Mouse (Mus musculus) brown adipose tissue, adult 24 weeks (tissue): ENCODE data around the gene Prox1. TPM values are rescaled to one million over a fixed set of nuclear protein-coding genes. Genes with fewer than 3 reads are reported as not detected.

Source experiments
- H3K27ac ChIP-seq: fragments of 200-500 bp; replicated peaks from 2 replicates; pipeline ENCODE4 v1.5.1; 2012; ENCODE audit warnings: low read depth, mild to moderate bottlenecking, low read length
- H3K4me1 ChIP-seq: fragments of 200-500 bp; 2 replicates; pipeline ENCODE4 v1.6.1; 2012; ENCODE audit warnings: low read length, mixed read lengths; ENCODE audit not compliant: control insufficient read depth, insufficient read depth, insufficient read length
- H3K4me3 ChIP-seq: fragments of 200-500 bp; 2 replicates; pipeline ENCODE4 v1.5.1; 2012; ENCODE audit warnings: low read depth, mild to moderate bottlenecking, low read length, moderate library complexity; ENCODE audit not compliant: insufficient read depth
- polyA plus RNA-seq: library from polyadenylated mRNA; stranded (reverse); fragments of >200 nt; gene quantifications from 2 replicates; pipeline ENCODE4 v1.2.4, GENCODE M21; 2012; ENCODE audit not compliant: missing spikeins, insufficient read depth, insufficient read length

Gene Prox1
- polyA plus RNA-seq = 0.24 TPM in 1 of 2 replicates, not detected in the other

- Histone ChIP-seq H3K27ac (no peak within 1 kb of the TSS), H3K4me1 (peaks cover 3% of the 10 kb centered on the region), H3K4me3 (peak within 1 kb of the TSS; percentile 57)
Measured at GRCm38 (mm10) chr1:190169911-190170818, at the start of gene Prox1. Gene Prox1, minus strand, starts transcription at chr1:190170714.

DNA sequence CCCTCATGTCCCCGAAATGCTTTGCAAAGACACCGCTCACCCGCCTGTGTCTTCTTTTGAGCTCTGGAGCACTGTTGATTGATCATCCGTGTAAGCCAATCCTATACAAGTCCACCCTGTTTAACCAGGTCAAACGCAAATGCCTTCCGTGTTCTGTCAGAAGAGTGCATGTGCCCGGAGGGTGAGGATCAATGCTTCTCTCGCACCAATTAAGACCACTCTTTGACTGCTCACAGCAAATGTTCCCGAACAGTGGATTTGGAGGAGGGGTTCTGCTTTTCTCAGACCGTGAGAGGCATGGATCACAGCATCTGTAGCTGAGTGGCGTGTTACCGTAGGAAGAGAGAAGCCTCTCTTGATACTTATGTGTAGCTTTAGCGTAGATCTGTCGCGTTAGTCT, 46.1 kb upstream of the Prox1 start:
- Histone ChIP-seq H3K4me3 (no peak overlapping the region), H3K27ac (no peak overlapping the region), H3K4me1 (no peaks in the 10 kb centered on the region)

GRCm38 (mm10) chr1:190214626-190215025, 44.1 kb upstream of the Prox1 start:
- no peak overlapping the region for H3K27ac ChIP-seq
- no peaks in the 10 kb centered on the region for H3K4me1 ChIP-seq
- H3K4me3 ChIP-seq = no peak overlapping the region

- no peaks in the 10 kb centered on the region for H3K4me1 ChIP-seq
Measured at GRCm38 (mm10) chr1:190213175-190213574, 42.7 kb upstream of the Prox1 start.

GRCm38 (mm10) chr1:190207246-190207645, 36.7 kb upstream of the Prox1 start:
- Histone ChIP-seq H3K4me1 (no peaks in the 10 kb centered on the region), H3K27ac (no peak overlapping the region), H3K4me3 (no peak overlapping the region)

More at GRCm38 (mm10) chr1:190213175-190213574, 42.7 kb upstream of the Prox1 start:
- Histone ChIP-seq H3K27ac (no peak overlapping the region), H3K4me3 (no peak overlapping the region)

- Histone ChIP-seq H3K27ac (no peak overlapping the region), H3K4me1 (no peaks in the 10 kb centered on the region), H3K4me3 (no peak overlapping the region)
Measured at GRCm38 (mm10) chr1:190205691-190206090, 35.2 kb upstream of the Prox1 start.

GRCm38 (mm10) chr1:190204378-190205070, 34.0 kb upstream of the Prox1 start:
- Histone ChIP-seq H3K4me1 (no peaks in the 10 kb centered on the region), H3K27ac (no peak overlapping the region)

DNA sequence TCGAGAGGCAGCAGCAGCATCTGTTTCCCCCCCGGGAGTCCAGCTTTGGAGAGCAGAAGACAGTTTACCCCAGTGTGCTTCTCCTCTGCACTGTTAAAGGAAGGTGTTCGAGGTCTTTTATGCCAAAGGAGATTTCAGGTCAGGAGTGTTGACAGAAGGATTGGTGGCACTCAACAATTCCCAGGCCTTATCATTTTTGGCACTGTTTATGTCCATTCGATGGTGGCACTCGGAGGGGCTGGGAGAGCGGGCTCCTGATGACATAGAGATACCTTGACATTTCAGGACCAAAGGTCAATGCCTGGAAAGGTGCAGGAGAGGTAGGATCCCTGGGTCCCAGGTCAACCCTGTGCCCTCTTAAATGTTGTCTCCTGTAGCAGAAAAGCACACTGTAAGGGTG, 31.2 kb upstream of the Prox1 start:
- no peaks in the 10 kb centered on the region for H3K4me1 ChIP-seq
- no peak overlapping the region for H3K4me3 ChIP-seq
- H3K27ac ChIP-seq = no peak overlapping the region

More at GRCm38 (mm10) chr1:190204378-190205070, 34.0 kb upstream of the Prox1 start:
- H3K4me3 ChIP-seq = no peak overlapping the region

DNA sequence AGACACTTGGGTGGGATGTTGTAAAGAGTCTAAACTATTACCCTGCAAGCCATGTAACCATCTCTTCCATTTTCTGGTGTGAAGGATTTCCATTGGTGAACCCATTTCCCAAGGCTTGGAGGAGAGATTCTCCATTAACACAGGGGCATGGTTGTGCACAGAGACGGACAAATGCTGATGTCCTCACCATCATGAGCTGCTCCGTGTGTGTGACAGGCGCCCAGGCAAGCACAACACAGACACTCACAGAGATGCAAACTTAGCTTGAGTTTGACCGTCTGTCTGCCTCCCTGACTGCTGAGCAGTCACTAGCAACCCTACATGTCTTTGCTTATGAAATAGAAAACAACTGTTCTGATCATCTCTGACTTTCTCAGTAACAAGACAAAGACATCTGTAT, 30.5 kb upstream of the Prox1 start:
- Histone ChIP-seq H3K4me3 (no peak overlapping the region), H3K4me1 (no peaks in the 10 kb centered on the region), H3K27ac (no peak overlapping the region)

GRCm38 (mm10) chr1:190198247-190198646, 27.7 kb upstream of the Prox1 start:
- H3K4me1 ChIP-seq = no peaks in the 10 kb centered on the region
- H3K4me3 ChIP-seq = no peak overlapping the region
- H3K27ac ChIP-seq = no peak overlapping the region

GRCm38 (mm10) chr1:190192011-190192410, 21.5 kb upstream of the Prox1 start:
- Histone ChIP-seq H3K27ac (no peak overlapping the region), H3K4me1 (no peaks in the 10 kb centered on the region), H3K4me3 (no peak overlapping the region)

GRCm38 (mm10) chr1:190190231-190190965, 19.9 kb upstream of the Prox1 start:
- H3K4me3 ChIP-seq = no peak overlapping the region
- H3K4me1 ChIP-seq = no peaks in the 10 kb centered on the region
- H3K27ac ChIP-seq = no peak overlapping the region

- Histone ChIP-seq H3K4me1 (no peaks in the 10 kb centered on the region), H3K27ac (no peak overlapping the region), H3K4me3 (no peak overlapping the region)
Measured at GRCm38 (mm10) chr1:190189125-190189524, 18.6 kb upstream of the Prox1 start.

DNA sequence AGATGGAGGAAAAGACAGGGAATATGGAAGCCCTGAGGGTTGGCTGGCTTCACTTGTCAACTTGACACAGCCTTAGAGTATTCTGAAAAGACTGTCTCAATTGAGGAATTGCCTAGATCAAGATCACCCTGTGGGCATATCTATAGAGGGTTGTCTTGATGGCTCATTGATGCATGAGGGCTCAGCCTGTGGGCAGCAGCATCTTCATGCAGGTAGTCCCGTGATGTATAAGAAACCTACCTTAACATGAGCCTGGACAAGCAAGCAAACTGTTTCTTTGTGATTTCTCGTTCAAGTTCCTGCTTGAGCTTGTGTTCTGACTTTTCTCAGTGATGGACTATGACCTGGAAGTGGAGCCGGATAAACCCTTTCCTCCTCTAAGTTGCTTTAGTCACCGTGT, 15.8 kb upstream of the Prox1 start:
- Histone ChIP-seq H3K4me1 (no peaks in the 10 kb centered on the region), H3K27ac (no peak overlapping the region), H3K4me3 (no peak overlapping the region)

DNA sequence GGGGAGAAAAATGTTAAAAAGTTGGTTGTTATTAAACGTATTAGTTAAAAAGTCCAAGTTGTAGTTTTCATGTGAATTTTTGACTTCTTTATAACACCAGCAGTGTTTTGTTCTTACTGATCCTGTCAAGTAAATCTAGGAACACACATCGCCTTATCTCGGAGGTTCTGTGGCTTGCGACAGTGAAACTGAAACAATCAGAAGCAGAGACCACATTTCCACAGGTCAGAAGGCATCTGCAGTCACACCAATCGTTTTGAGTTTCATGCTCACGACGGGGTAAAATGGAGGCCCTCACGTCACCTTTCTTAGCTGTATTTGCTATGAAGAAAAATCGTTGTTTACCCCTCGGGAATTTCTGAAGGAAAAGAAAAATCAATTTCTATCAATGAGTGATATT, 14.8 kb upstream of the Prox1 start:
- Histone ChIP-seq H3K27ac (no peak overlapping the region), H3K4me3 (no peak overlapping the region), H3K4me1 (no peaks in the 10 kb centered on the region)
